Mouse (Mus musculus) cerebral cortex, adult 2 months (tissue): ENCODE data around the gene Rtn4ip1.

ENCODE experiments used
- WGBS: fragments of 180-500 bp; shearing (Covaris S2); methylation state at CpG from one replicate; pipeline ENCODE4 v1.1.7; 2018; 5-methylcytosine and 5-hydroxymethylcytosine counted together

The Rtn4ip1 gene

DNA sequence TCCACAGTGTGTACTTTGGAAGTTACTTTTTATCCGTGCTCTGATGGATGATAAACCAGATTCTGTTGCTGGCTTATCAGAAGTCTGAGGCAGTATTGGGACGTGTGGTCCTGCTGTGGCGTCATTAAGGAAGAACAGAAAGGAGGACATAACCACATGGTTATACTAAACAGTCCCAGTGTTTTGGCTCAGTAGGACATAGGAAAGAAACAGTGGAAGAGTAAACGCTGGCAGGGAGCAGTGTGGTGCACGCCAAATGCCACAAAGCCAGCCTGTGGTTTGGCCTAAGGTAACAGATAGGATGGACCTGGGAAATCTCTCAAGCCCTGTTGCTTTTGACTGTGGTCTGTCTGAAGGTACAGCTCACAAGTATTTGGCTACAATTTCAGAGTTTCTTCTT lies 27.0 kb downstream of the Rtn4ip1 start:
- WGBS, result 74% methylated on average over 5 of the region's 5 CpGs

DNA sequence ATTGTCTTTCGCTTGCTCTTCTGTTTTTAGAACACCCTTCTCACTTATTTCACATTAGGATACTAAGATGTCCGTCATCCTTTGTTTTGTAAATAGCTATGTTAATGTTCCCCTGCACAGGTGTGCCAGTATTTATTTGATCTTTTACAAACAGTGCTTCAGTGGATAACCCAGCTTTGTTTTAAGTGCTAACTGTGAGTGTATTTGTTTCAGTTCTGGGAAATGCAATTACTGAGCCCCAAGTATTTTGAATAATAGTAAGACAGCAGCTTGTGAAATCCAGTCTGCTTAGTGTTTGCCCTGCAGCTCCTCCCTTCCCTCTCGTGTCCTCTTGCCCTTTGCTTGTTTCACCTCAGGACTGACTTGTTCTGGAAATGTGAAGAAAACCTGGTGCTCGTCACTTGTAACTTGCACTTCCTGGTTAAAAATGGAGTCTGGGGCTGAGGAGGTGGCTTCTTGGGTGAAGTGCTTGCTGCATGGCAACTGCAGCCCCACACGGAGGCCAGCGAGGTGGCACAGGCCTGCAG lies 37.6 kb downstream of the Rtn4ip1 start:
- 92% methylated on average over 6 of the region's 6 CpGs for WGBS

DNA sequence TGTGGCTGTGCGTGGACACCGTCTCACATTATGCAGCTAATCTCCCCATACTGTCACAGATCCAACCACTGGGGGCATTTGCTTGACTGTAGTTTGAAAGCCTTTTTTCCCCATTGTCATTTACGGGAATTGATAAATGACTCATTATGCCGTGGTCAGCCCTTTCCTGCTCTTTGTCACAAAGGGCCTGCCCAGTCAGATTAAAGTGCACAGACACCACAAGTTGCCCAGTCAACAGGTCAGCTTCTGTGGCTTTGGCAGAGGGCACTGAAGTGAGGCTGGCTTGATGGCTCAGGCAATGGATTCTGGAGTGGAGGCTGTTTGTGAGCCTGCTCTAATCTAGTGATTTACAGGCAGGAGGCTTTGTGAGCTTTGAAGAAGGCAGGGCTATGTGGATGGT lies 42.1 kb downstream of the Rtn4ip1 start:
- 68% methylated on average over 4 of the region's 4 CpGs for WGBS

DNA sequence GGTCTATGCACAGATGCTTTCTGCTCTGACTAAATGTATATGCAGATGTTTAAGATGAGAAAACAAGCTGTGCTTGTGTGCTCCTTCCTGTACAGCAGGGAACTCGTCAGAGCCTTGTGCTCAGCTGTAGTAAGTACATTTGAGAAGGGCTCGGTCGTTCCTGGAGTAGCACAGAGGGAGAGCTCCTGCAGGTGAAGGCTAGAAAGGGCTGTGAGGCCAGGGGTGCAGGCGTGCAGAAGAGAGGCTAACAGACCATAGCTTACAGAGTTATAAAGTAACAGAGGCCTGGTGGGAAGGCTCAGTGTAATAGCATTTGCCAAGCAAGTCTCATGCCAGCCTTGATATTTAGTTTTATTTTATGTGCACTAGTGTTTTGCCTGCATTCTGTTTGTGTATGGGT lies 43.8 kb downstream of the Rtn4ip1 start:
- WGBS, result 87% methylated on average over 4 of the region's 4 CpGs

DNA sequence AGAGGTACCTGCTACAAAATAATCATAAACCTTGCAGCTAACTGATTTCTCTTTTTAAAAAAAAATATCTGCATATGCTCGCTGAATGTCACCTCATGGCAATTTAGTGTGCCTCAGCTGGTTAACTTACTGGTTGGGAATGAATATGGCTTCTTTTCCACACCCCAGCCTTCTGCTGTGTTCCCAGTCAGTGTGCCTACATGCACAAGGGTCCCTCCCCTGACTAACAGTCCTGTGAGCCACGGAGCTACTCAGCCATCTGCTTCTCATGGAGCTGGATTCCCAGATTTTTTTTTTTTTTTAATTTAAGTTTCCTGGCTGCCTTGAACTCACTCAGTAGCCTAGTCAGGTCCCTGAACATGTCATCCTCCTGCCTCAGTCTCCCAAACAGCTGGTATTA lies 63.3 kb downstream of the Rtn4ip1 start:
- WGBS, result 54% methylated on average over 2 of the region's 2 CpGs

DNA sequence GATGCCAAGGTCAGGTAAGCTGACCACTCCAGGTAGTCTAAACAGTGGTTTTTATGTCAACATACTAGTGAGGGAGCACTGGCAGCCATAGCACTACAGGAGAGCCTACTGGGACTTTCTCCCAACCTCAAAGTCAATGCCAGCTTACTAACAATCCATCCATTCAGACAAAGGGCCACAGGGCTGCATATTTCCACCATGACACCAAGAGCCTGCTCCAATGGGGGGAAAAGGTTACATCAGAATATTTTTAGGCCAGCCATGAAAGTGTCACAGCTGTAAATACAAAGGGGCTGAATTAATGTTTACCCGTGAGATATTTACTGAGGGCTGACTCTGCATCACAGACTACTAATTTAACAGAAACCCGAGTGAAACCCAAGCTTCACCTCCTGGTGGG lies 71.6 kb downstream of the Rtn4ip1 start:
- 63% methylated on average over 2 of the region's 2 CpGs for WGBS

DNA sequence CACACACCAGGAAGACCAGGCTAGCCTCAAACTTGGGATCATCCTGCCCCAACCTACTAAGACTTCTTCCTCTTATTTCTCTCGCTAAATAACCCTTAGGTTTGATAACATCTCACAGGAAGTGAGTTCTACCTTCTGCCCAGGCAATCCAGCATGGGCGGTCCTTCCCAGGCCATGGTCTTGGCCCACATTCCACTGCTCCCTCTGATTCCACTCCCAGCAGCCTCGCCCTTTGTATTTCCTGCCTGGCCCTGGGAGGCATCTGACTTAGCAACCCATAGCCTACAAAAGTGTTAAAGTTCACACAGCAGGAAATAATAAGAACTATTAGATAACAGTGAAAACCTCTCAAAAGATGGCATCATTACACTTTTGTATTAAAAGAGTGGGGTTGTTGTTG lies 75.7 kb downstream of the Rtn4ip1 start:
- WGBS, result 82% methylated on average over 3 of the region's 3 CpGs

DNA sequence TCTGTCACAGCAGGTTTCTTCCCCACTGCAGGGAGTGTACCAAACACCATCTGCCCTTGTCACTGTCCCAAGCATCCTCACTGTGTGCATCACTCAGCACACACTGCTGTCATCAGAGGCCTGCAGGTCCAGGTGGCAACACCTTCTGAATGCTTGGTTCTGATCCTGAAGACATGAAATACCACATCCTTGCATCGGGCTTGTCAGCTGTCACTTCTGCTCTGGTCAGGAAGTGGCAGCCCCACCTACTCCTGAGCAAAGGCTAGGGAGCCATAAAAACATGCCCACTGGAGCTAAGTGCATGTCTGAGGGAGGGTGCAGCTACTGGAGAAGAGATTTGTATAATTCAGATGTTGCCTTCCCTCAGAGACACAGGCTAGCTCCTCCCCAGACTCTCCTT lies 78.5 kb downstream of the Rtn4ip1 start:
- WGBS, result 82% methylated on average over 1 of the region's 1 CpGs

DNA sequence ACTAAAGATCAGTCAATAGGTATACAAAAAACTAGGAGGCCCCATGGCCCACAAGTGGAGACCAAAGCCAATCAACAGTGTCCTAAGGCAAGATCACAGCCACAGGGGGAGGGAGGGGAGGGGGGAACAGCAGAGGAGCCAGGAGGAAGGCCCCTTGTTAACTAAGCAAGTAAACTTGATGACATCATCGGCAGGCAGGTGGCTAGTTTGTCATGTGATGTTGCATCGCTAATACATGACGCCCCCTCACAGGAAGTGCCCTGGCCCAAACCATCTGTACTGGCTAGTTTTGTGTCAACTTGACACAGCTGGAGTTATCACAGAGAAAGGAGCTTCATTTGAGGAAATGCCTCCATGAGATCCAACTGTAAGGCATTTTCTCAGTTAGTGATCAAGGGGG lies 79.1 kb downstream of the Rtn4ip1 start:
- 86% methylated on average over 3 of the region's 3 CpGs for WGBS

DNA sequence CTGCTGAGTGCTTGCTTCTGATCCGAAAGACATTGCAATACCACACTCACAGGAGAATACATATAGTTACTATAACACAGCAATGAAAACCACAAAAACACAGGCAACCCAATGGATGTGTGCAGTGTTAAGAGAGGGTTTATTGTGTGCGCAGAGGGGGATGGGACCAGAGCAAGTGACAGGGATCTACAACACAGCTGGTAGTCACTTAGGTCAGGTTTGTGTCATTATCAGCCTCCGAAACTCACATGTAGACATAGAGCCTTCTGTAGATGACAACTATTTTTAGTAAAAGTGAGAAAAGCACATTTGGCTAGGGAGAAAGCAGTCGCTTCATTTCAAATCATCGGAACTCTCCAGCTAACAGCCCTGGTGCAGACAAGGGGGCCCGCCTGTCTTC lies 80.9 kb downstream of the Rtn4ip1 start:
- 77% methylated on average over 6 of the region's 6 CpGs for WGBS

DNA sequence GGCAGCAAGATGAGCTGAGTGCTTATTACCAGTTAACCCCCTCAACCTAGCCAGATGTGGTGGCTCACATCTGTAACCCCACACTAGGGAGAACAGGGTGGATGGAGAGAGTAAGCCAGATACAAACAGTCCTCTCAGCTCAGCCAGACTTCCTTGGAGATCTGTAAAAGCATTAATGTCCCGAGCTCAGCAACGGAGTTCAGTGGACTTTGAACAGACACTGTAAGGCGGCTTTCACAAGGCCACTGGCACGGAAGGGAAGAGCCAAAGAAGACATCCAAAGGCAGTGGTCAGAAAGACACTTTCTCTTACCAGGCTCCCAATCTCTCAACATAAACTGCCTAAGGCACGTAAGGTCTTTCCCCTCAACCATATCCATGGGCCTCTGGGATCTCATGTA lies 81.6 kb downstream of the Rtn4ip1 start:
- 83% methylated on average over 5 of the region's 5 CpGs for WGBS

DNA sequence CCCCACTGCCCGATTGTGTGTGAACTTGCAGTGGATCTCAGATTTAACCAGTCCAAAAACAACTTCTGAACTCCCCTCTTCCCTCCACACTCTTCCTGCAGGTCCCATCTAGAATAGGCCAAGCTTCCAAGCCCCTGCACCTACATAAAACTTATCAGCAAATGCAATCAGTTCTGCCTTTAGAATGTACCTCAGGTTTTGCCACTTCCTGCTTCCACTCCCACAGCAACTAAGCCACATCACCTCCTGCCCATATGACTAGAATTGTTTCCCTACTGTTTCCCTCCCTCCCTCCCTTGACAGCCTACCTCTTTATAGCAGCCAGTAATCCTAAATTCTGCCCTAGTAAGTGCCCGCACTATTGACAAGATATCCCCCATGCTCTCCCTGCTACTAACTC lies 82.3 kb downstream of the Rtn4ip1 start:
- WGBS, result 95% methylated on average over 2 of the region's 2 CpGs

DNA sequence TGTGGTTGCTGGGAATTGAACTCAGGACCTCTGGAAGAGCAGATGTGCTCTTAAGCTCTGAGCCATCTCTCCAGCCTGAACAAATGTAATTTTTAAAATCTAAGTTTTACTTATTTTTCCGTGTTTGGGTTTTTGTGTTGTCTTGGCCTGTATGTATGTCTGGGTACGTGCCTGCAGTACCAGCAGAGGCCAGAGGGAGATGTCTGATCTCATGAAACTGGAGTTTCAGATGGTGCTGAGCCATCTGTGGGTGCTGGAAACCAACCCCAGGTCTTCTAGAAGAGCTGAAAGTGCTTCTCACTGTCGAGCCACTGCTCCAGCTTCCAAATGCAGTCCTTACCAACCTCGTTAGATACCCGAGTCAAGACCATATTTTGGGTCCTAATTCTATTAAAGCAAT lies 89.7 kb downstream of the Rtn4ip1 start:
- WGBS, result 95% methylated on average over 5 of the region's 5 CpGs

DNA sequence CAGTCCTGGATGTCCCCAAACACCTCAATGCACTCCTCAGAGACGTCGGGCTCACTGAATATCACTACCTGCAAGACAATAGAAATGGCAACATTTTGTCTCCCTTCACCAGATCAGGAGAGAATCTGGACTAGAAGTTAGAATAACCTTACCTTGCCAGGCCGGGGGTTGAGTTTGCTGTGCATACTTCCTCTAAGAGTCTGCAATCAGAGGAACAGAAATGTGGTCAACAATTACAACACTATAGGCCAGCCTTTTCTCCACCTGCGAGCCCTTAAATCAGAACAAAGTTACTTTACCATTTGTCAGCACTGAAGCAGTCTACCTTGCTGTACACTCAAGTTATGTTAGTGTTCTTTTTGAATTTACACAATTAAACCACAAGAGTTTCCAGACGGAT lies 90.9 kb downstream of the Rtn4ip1 start:
- WGBS, result 87% methylated on average over 5 of the region's 5 CpGs

DNA sequence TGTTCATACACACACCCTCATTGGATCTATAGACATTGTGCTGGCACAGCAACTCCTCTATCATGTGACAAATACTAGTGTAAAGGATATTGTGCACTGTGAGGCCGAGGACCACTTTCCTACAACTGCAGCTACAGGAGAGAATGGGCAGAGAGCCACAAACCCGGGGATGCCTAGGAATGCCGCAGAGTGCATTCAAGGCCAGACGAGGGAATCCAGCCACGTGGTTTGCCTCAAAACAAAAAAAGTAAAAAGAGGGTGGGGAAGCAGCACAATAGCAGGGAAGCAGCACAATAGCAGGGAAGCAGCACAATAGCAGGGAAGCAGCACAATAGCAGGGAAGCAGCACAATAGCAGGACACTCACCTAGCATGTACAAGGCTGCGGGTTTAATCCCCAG lies 91.6 kb downstream of the Rtn4ip1 start:
- whole genome bisulfite sequencing, result 51% methylated on average over 6 of the region's 6 CpGs

DNA sequence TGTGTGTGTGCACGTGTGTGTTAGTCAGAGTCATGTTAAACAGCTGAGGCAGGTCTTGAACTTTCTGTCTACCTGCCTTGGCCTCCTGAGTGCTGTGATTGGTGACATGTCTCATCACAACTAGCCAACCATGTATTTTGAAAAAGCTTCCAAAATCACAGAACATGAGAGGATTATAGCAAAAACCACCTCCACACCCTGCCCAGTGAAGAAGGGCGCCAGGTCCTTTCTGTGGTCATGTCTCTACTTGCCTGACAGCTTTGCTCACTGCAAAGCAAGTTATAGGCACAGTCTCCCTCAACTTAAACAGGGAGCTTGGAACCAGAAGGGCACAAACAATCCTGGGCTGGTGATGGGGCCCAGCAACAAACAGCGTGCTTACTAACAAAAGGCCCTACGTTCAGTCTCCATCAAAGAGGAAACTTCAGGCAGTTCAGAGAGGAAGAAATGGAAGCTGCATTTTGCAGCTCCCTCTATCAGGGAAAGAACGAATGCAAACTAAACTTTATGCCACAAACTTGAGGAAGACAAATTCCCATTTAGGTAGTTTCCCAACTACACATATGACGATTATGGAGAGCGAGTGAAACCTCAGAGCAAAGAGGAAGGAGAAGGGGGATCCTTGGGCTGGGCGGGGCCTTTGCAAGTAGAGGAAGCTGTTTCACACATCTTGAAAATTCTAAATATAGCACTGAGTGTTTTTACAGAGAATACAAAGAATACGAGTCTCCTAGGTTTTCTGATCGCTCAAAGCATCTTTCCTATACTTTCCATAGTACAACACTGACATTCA lies 94.4 kb downstream of the Rtn4ip1 start:
- 83% methylated on average over 10 of the region's 10 CpGs for WGBS

DNA sequence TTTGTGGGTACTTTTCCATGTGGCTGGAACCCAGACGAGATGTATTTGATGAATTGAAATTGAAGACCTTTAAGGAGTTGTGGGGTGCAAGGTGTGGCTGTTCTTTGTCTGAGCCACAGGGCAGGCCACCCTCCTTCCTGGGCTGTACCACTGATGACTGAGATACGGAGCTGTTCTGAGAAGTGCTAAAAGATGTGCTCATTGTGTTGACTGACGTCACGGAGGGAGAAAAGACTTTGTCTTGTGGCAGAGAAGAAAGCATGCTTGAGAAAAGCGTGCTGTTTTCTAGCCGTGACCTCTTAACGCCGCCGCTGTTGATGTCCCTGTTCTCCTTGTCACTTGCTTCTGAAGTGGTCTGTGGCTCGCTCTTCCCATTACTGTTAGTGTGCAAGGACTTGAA lies 95.7 kb downstream of the Rtn4ip1 start:
- 87% methylated on average over 10 of the region's 10 CpGs for WGBS

DNA sequence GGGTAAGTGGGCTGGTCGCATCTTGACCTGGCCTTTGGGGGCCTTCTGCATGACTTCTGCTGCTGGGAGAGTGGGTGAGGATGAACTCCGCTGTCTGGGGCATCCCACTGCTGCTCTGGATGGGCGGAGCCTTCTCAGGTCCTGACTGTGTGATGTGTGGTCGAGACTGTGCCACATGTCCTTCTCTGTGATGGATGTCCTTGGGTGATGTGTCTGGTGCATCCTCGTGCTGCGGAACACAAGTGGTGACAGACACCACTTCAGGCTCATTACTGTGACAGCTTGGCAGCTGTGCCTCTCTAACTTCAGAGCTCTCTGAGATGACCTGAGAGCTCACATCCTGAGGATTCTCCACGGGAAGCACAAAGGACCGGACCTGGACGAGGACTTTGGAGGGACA lies 96.4 kb downstream of the Rtn4ip1 start:
- WGBS, result 84% methylated on average over 9 of the region's 9 CpGs

DNA sequence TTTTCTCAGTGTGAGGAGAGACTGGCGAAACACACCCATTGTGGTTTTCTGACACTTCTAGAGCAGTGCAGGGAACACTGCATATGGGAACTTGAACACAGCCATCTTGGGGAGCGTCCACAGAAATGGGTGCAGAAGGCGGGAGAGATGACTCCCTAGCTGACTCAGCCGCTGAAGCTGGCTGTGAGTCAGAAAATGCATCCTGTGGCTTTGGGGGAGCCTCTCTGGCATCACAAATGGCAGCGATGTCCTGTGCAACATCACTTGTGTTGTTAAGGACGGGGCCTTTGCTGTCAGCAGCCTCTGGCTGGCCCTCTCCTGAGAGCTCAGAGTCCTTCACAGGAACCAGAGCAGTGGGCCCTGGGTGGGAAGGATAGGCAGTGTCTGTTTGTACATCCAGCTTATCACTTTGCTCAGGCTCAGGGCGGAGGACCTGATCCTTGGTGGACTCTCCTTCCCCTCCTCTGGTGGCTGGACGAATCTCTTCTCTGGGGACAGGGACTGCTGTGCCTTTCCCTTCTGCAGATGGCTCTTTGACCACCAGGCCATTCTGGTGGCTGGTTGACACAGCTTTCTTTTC lies 97.0 kb downstream of the Rtn4ip1 start:
- 76% methylated on average over 8 of the region's 8 CpGs for WGBS

DNA sequence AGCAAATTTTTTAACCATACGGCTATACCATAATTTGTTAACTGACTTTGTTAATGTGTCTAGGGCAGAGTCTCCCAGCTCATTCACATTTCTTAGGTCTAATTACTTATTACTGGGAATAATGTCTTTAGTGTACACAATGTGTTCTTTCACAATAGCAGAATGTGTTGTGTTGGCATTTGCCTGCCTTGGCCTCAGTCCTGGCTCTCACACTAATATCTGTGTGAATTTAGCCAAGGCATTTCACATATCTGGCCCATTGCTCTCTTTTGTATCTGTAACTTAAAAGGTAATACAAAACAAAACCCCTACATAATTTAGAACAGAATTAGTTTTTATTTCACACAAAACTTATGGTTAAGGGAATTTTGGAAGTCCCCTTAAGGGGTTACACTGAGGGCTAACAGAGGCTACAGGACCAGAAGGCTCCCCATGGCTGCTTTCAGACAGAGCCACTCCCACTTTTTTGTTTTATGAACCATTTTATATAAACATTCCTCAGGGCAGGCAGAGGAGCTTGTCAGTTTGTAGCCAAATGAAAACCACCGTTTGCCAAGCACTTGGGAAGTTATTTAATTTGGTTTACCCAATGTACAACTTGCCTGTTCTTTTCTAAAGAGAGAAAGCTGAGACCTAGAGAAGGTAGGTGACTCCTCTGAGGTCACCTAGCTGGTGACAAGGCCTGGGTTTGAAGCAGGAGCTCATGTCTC lies 98.7 kb downstream of the Rtn4ip1 start:
- 78% methylated on average over 2 of the region's 2 CpGs for WGBS

DNA sequence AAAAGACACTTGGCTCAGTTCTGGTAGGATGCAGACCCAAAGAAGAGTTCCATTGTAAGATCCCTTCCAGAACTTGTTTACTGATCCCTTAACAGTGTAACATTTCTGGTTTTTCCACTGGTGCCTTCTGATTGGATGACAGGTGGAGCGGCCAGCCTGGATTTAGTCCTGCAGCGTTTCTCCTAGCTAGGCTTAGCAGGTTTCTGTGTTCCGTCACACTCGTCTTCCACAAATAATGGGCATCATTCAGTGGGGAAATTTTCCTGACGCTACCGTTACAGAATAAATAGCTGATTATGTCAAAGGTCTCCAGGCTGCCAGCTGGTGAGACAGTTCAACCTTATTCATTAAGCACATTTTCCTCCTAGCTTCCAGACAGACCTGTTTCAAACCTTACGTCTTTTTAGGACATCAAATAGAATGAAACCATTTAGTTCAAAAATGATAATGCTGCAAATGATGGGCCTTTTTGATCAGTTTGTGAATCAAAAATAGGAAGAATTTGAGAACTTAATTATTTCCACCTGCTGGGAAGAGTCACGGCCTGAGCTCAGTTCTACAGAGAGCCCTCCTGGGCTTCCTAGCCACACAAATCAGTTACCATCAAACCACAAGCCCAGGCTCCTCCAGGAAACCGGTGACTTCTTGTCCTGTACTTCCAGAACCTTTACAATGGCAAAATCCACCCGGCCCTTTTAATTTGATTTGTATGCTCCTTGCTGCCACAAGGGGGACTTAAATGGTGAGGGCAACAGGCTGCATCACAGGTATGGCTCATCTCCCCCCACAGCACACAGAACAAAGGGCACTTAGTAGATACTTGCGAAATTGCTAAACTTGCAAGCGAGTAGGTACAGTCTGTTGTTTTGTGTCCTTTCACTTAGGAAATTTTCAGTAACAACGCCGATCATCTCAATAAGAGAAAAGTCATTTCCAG lies 100.7 kb downstream of the Rtn4ip1 start:
- 42% methylated on average over 14 of the region's 14 CpGs for WGBS
